Mouse (Mus musculus) heart, postnatal 4 days (tissue): Measurements from ENCODE around the gene Selplg. TPM values are rescaled to one million over a fixed set of nuclear protein-coding genes. Genes with fewer than 3 reads are reported as not detected.

Experiments used
- DNase-seq: peaks from one replicate; pipeline ENCODE4 v3.0.0; 2021
- total RNA-seq, 2 experiments: library from RNA; stranded (reverse); gene quantifications; 2 replicates each; pipeline ENCODE4 v1.2.3; 2021

Gene Selplg
- total RNA-seq, 2 experiments from 2014 or later: 1.3 to 2.1 TPM

DNA sequence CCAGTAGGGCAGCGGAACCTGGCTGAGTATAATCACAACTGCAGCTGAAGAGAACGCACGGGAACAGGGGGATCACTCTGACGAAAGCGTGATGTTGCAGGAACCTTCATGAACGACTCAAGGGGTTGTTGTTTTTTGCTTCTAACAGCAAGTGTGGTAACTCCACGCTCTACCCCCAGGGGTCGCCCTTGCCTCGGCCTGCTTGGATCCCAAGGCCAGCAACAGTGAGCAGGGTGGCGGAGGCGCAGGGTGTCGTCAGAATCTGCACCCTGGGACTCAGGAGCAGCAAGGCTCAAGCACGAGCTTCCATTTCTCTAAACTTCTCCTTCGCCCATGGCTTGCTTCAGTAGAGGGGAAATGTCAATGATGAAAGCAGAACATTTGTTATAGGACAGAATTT lies 22.1 kb upstream of the Selplg start:
- peak; percentile 95 for DNase-seq

DNA sequence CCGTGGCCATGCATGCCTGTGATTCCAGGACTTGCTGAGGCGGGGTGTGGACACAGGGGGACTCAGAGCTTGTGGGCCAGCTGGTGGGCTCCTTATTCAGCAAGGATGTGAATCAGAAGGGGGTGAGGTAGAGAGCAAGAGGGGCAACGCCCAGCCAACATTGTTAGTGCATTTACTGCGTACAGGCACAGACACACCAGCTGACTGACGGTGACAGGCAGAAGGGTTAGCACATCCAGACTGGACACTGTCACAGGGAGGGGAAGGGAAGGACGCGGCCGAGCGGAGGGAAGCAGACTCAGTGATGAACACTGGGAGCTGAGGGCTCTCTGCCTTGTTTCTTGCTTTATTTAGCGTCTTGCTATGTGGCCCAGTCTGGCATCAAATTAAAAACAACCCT lies 21.1 kb upstream of the Selplg start:
- no peak for DNase-seq

DNA sequence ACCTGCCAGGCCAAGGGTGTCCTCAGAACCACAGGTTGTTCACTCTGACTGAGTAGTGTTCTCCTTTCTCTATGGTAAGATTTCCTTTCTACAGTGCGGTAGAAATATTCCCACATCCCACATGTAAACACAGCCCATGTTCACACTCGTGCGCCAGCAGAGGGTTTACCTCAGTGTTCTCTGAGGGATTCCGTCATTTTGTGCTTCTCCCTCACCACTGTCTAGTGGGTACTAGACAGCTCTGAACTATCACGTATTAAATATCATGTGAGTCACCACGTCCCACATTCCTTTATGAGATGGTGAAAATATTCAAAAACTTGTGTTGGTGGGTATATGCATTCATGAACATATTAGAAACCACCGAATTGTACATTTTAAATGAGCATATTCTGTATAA lies 20.0 kb upstream of the Selplg start:
- DNase-seq: no peak

DNA sequence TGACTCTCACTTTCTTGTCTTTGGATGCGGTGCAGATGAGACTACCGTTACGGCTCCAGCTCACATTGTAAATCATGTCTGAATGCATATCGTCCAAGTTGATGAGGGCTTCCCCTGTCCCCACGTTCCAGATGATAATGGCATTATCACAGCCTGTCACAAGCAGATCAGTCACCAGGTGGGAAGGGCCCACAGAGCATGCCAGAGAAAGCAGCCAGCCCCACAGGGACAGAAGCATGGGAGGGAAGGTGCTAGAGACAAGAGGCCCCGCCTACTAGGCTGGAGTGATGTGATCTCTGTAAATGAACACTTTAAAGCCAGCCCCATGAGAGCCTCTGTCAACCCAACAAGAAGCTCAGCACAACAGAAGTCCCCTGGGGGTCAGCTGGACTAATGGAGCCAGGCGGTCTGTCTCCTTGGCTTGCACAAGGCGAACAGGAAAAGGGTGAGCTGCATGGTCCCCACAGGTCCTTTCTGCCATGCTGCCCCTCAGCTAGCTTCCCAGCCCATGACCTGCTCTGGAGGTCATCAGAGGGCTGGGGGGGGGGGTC lies 18.3 kb upstream of the Selplg start:
- no peak for DNase-seq

DNA sequence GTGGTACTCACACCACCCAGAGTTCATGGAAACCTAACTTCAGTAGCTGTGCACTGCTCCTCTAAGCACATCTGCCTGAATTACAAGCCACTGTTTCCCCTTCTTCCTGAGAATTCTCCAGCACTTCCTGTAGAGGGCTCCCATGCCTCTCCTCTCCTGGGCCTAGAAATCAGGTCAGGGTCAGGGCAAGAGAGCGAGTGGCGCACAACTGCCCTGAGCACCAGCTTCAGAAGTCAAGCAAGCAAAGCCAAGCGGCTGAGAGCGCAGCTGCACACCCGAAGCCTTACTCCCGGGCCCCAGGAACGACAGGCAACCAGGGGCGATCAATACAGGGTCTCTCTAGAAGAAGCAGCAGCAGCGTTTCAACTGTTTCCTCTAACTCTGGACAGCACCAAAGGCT lies 15.2 kb upstream of the Selplg start:
- no peak for DNase-seq

DNA sequence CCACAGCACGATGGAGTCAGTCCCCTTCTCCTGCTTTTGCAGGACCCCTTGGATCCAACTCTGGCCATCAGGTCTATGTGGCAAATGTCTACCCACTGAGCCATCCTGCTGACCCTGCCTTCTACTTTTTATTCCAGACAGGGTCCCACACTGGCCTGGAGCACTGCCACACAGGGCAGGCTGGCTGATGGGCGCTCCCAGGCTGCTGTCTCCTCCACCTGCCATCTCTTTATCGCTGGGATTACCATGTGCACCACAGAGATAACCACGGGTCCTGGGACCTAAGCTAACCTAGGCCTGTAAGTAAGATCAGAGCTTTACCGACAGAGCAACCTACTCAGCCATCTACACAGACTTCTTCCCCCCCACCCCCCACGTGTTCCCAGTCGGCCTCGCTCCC lies 14.2 kb upstream of the Selplg start:
- no peak for DNase-seq

DNA sequence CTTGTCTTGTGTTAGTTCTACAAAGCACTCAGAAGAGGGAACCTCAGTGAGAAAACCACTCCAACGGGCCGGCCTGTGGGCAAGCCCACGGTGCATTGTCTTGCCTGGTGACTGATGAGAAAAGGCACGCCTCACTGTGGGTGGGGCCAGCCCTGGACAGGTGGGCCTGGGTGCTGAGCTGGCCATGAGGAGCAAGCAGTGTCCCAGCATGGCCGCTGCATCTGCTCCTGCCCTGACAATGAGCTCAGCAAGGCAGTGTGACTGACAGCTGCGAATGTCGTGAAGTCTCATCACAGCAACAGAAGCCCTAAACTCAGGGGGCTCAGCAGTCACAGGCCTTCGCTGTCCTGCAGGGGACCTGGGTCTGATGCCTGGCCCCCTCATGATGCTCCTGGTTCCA lies 13.2 kb upstream of the Selplg start:
- no peak for DNase-seq

DNA sequence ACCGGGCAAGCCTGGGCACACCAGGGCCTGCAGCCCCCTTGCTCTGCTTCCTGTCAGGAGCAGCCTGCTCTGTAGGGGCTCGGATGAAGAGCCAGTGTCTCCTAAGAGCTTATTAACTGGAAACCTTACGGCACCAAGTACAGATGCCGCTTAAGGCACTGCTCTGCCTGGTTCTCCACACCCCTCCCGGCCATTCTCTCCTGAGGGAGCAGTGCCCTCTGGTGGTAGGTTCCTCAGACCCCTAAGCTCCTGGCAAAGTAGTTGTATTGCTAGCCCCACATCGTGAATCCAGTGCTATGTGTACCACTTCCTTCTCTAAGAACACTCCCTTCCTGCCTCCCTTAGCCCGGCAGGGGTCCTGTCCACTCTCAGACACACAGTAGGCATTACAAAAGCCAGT lies 12.3 kb upstream of the Selplg start:
- DNase-seq: peak; percentile 79

DNA sequence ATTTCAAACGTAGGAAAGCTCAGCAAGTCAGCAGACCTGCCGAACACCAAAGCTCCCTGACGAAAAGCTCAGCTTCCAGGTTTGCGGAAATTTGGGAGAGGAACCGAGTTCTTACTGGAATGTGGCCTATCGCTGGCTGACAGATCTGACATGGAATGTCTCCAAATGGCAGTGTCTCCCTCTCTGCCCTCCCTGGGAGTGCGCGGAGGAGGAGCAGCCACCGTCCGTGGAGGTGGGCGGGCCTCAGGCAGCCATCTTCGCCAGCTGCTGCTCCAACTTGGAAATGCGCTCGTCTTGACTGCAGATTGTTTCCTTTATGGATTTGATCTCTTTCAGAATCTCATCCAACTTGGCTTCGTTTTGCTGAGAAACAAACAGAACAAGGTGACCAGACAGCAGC lies 11.7 kb upstream of the Selplg start:
- no peak for DNase-seq

DNA sequence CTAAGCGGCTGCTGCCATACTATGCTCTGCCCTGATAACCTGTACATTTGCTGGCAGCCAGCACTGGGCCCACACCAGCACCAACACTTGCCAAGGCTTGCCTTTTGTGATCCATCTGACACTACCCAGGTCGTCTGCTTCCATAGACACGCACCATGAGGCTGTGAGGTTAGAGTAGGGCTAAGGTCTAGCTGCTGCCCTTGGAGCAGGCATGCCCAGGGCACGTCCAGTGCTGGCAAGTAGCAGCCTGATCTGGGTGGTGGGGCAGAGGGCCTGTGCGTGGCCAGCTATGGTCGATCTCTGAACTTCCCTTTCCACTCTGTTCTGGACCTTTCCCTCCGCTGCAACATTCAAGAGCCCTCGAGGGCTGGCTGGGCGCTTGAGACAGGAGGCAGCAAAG lies 10.5 kb upstream of the Selplg start:
- DNase-seq: no peak

DNA sequence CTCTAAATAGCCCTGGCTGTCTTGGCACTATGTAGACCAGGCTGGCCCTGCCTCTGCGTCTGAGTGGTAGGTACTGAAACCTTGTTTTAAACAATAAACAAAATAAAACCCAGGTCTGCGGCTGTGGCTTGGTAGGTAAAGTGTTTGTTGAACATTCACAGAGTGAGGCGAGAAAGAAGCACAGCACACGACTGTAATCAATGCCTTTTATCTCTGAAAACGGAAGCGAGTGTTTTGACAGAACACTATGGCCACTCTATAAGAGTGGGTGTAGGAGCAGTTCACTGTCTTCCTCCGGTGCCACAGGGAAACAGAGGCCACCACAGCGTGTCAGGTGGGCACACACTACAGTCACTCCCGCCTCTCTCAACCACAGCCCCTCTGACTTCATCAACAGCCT lies 9.8 kb upstream of the Selplg start:
- DNase-seq: no peak

DNA sequence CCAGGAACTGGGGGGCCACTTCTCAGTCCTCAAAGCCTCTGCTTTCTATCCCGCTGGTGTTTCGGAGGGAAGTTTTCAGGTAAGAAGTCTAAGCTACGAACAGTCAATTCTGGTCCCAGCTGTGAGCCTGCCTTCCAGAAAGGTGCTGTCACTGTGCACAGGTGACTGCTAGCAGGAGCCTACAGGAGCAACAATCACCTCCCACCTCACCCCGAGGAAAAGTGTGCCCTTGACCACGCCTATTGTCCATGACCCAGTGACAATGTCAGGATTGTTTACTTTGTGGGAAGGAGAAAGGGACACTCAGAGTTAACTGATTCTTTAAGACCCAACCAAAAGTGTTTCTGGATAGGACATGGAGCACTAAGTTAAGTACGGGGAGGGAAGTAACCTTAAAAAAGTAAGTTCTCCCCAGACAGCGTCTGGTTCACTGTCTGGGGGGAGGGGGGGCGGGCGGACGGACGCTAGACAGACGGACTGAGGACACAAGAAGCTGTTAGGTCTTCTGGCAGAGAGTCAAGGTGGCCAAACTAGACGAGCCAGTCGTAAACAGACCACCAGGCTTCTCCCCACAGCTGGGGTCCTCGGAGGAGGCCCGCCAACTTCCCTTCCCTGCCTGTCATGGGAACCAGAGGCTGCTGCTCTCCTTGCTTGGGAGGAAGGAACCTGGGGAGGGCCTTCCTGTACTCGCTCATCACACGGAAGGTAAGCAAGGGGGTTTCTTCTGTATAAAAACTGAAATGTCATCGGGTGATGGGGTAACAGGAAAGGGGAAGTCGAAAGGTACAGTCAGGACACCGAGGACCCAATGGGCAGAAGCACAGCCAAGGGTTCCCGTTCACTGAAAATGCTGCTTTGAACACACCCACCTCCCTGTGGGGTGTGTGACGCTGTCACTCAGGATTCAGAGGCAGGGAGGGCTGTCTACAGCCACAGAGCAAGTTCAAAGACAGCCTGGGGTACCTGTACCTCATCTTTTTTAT lies 9.1 kb upstream of the Selplg start:
- DNase-seq: no peak

DNA sequence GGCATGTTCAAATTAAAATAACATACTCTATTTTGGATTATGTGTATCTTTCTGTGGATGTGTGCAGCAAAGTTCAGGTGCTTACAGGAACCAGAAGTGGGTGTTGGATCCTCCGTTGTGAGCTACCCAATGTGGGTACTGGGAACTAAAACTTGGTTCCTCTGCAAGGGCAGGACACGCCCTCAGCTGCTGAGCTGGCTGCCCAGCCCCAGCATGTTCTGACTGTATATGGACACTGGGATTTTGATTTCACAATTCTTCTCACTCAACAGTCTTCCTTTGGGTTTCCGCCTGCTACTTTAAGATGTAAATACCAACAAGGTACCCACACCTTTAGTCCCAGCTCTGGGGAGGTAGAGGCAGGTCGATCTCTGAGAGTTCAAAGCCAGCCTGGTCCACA lies 8.0 kb upstream of the Selplg start:
- no peak for DNase-seq

DNA sequence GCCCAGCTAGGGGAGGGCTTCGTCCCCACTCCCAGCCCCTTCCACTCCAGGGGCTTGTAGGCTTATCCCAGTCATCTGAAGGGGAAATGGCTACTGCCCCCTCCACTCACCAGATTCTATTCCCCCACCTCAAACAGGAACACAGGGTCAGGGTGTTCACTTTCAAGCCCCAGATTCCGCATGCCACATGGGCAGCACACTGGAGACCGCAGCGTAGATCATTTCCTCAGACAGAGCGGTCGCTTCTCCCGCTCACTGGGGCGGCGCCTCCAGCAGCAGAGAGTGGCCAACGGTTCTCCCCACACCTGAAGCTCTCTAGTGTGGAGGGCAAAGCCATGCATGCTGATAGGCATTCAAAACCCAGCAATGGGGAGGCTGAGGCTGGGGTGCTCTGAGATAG lies 4.5 kb upstream of the Selplg start:
- DNase-seq: no peak

DNA sequence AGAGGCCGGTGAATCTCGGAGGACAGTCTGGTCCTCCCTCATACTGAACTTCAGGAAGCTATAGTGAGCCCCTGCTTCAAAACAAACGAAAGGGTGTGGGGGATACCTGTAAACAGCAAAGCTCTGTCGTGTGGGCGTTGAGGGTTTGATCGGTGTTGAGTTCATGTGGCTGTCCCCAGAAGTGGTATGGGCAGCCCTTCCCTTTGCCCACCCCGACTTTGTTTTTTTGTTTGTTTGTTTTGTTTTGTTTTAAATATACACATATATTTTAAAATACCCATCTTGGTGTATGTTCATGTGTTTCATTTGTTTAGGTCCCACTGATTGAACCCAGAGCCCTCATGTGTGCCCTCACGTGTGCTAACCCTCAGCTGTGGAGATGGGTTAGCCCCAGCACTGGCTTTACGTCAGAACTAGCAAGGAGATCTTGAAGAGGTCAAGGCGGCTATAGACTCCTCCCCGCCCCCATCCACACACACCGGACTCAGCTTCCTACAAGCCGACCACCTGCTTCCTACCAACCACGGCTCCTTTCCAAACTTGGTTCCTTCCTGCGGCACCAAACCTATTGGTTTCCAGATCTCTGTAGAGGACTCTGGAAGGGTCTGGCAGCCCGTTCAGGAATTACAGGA lies 988 bp upstream of the Selplg start:
- DNase-seq: no peak

DNA sequence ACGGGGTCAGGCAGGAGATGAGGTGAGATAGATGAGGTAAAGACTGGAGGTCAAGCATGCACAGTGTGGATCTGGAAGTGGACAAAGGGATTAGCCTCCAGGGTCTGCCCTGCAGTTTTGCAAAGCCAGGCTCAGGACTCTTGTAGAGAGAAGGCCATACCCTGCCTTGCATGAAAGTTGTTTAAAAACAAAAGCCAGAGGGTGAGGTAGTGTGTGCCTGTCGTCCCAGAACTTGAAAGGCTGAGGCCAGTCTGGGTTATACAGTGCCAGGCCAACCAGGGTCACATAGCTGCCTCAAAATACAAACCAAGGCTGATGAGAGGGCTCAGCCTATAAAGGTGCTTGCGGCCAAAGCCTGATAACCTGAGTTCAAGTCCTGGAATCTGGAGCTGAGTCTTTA lies 703 bp downstream of the Selplg start:
- DNase-seq: no peak

DNA sequence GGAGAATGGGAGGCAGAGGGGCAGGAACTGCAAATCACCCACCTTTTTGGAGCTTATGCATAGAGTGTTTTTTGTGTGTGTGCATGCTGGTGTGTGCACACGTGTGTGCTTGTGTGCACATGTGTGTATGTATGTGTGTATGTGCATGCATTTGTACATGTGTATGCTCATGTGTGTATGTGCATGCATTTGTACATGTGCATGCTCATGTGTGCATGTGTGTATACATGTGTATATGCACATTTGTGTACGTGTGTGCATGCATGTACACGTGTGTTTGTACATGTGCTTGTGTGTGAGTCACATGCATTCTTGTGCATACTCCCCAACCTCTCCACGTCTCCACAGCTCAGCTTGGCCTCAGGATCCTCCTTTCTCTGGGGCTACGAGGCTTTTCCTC lies 1.6 kb downstream of the Selplg start:
- no peak for DNase-seq

DNA sequence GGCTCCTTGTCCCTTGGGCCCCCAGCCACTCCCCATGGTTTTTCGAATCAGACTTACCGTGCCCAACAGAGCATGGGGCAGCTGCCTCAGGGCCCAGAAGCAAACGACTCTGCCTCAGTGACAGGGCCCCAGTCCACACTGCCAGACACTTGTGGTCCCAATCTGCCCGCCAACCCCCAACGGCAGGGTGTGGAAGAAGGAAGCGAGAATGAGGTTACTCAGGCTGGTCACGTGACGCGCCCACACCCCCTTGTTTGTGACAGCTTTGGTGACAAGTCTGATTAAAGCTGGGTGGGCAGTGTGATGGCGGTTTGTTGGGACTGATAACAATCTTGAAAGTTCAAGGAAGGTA lies 2.2 kb downstream of the Selplg start:
- DNase-seq: peak; percentile 36

DNA sequence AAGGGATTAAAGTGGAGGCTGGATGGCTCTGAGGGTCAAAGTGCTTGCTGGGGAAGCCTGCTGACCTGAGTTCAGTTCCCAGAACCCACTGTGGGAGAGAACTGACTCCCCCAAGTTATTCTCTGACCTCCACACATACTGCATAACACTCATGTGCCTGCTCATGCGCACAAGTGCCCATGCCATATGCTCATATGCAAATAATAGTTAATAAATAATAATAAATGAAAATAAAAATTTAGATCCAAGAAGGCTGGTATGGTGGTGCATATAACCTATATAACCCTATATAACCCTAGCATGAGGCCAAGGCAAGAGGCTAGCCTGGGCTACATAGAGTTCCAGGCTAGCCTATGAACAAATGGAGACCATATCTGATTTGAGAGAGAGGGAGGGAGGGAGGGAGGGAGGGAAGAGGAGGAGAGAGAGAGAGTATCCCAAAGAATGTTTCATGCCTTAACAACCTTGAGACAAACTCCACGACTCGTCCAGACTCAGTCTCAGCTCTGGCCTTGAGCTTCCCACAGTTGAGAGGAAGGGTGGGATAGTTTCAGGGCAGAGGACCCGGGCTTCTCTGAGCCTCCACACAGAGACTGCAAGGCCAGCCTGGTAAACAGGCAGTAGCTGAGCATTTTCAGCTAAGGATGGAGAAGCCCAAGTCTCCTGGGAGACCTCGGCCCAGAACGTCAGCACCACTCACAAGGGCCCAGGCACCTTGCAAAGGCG lies 2.7 kb downstream of the Selplg start:
- DNase-seq: no peak

DNA sequence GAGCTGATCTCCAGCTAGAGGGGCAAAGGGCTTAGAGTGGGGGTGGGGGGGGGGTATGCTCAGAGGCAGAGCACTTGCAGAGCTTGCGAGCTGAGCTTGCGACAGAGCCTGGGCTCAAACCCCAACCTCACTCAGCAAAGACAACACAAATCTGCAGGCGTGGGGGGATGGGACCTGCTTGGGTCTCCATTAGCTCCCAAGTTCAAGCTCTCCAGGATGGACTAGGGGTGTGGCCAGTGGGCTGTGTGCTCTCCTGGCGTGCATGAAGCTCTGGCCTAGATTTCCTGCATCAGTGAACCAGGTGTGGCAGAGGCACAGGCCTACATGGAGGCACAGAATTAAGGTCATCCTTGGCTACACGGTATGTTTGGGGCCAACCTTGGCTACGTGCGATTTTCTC lies 4.0 kb downstream of the Selplg start:
- DNase-seq: no peak

DNA sequence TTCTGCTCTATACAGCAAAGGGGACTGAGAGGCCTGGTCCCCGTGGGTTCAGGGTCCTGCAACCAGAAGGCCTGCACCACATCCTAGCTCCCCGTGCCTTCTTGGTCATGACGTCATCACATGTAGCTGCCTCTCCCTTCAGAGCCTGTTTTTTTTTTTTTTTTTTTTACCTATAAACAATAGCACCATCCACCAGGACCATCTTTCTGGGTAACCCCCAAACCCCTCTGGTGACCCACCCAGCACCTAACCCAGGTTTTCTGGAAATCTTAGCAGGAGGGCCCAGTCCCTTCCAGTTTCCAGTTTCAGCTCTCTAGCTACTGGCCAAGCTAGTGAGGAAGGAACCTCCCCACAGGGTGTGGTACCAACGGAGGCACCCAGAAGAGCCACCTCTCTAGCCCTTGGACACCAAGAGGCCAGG lies 4.4 kb downstream of the Selplg start:
- DNase-seq: no peak

DNA sequence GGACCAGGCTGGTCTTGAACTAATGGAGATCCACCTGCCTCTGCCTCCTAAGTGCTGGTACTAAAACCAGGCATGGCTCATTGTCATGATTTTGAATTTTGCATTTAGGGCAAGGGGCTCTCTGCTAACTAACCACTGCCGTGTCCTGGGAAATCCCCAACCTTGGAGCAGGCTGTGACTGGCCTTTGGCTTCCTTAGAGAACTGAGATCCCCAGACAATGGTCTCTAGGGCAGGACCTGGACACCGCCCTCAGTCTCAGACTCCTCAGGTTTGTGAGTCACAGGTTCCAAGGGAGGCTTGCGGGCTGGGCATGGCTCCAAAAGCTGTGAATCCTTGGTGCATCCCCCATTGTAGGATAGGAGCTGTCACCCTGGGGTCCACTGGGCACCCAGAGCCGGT lies 5.8 kb downstream of the Selplg start:
- DNase-seq: no peak

DNA sequence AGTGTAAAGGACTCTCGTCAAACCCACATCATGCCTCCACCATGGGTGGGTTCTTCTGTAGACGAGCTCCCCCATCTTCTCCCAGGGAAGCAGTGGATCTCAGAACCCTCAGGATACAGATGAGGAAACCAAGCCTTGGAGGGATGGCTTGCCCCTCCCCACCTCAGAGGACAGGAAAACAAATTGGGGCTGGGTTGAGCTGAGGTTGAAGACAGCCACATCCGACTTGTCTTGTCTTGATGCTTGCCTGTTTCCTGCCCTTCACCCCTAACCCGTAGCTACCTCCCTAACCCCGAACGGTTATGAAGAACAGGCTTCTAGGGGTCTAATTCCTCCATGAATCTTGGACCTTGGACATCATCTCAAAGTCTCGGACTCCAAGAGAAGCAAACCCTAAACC lies 6.9 kb downstream of the Selplg start:
- DNase-seq: no peak
